Mouse (Mus musculus): ENCODE measurements at regions not wholly inside any gene's neighbourhood (a gene's known extent, or its start where the extent isn't known, plus 50 kb on each side); places are given as distances from the start of the nearest gene placed in this dataset.
A peak's percentile ranks its signal among the peaks of the same experiment; 100 is the strongest.

GRCm38 (mm10) chr7:63313096-63313495 is 100.7 kb upstream of the Chrna7 start:
- DNase-seq (ENCODE audit: extremely low spot score, low spot score), result no peak

DNA sequence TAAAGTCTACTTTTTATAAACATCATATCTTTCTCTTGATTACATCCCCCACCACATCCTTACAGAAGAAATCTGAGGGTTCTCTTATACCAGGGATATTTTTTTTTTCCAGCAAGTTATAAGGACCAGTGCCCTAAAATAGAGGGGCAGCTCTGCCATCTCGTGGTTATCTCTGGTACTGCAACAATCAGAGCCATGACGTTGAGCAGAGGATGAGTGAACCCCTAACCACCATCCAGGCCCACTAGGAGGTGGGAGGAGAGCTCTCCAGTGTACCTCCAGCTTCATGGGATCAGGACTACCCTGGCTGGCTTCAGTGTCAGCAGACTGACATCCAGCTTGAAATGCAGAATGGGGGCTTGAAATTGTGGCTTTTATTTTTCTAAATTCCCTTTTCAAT is 107.2 kb upstream of the Chrna7 start:
- DNase-seq (ENCODE audit: extremely low spot score, low spot score), result peak; percentile 72

GRCm38 (mm10) chr7:63321171-63321570 is 108.8 kb upstream of the Chrna7 start:
- DNase-seq (ENCODE audit: extremely low spot score, low spot score), result no peak

GRCm38 (mm10) chr7:63321951-63322710 is 109.8 kb upstream of the Chrna7 start:
- peak; percentile 45 for DNase-seq (ENCODE audit: extremely low spot score, low spot score)

DNA sequence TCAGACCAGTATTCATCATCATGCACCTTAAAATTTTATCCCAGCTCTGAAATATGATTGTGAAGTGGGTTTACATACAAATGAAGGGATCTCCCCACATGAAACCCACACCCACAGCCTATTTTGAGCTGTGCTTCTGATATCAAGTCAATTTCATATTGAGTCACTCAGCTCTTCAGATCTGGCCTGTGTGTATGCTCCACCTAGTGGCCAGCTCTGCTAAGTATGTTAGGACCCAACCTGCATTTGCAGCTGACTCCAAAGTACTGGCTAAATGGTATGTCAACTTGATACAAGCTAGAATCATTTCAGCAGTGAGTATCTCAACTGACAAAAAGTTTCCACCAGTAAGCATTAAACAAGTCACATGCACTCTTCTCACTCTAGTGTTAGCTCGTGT is 109.4 kb upstream of the Otud7a start:
- DNase-seq (ENCODE audit: extremely low spot score, low spot score), result peak; percentile 25

DNA sequence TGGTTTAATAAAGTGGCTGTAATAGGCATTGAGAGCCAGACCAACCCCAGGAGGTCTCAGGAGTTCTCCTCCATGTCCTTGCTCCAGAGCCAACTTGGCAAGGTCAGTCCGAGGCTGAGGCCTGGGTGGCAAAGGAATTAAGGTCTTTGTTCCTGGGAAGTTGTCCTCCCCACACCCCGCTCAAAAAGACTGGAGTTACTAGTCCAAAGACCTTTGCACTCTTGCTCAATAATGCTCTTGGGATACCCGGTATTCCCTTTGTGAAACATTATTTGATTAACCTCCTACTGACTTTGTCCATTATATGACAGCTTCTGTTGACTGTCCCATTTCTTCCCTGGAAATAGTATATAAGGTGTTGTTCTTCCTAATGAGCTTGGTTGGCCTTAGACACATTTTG is 108.5 kb upstream of the Otud7a start:
- no peak for DNase-seq (ENCODE audit: extremely low spot score, low spot score)

GRCm38 (mm10) chr7:63341716-63342115 is 102.8 kb upstream of the Otud7a start:
- DNase-seq (ENCODE audit: extremely low spot score, low spot score), result no peak

GRCm38 (mm10) chr7:63345671-63346392 is 98.7 kb upstream of the Otud7a start:
- peak; percentile 46 for DNase-seq (ENCODE audit: extremely low spot score, low spot score)

DNA sequence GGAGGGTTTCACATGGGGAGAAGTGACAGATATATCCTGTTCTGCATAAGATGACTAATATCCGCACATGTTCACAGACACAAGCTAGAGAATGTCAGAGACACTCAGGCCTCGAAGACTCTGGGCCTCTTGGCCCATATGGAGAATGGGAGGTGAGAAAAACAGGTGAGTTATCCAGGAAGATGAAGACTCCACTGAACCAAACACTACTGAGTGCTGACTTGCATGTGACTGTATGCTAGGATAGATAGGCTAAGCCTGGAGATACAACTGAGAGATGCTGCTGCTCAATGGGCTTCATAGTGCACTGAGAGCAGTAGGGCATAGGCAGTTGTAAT is 98.2 kb upstream of the Otud7a start:
- DNase-seq (ENCODE audit: extremely low spot score, low spot score), result no peak
